Mouse (Mus musculus) frontal cortex, postnatal 25 days (tissue): ENCODE results near the gene Plagl2.

Experiments used
- DNase-seq, 2 experiments: peaks; one replicate each; pipeline ENCODE4 v3.0.0; 2022; ENCODE audit warnings: low spot score in 2 of 2

Gene Plagl2

DNA sequence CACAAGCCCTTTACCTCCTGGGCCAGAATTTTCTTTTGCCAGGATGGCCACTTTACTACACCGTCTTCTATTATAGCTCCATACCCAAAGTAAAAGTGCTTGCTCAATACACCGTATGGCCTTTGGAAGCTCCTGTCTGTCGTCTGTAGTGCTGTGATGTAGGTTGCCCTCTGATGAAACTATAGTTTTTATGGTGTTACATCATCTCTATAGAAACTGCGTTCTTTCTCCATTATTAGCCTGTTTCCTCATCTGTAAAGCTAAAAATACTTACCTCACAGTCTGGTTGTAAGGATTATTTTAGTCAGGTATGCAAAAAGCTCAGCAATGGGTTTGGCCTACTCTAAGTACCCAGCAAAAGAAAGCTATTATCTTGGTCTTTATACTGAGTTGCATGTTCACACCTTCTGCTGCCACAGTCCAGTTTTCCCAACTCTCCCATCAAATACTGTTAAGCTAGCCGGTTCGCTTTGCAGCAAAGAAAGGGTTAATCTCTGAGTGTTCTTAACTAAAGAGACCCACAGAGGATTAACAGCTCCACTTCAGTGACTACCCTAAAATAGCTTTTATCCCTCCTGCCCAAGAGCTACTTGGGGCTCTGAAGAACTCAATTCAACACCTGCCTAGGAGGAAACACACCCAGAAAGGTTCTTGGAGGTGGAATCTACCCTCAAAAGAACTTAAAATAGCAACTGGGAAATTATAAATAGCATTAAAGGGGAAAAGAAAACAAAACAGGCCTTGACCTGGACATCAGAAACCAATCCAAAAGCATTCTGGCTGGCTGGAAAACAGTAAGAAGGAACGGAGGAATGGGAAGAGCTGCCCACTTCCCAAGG is 2.0 kb downstream of the Plagl2 start:
- DNase-seq = no peak

DNA sequence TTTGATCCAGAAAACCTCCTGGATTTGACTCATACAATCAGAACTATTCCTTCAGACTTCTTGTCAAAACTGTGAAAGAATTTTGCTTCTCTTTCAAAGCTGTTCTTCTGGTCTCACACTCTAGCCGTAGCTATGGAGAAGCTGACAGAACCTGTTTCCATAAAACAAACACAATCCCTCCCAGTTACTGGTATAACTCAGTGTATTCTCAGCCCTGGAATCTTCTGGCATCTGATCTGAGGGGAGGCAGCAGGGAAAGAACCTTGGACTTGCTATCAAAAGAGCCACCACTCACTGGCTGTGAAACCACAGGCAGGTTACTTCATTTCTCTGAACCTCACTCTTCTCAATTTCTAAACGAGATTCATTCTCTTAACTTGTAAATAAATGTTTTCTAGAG is 2.8 kb downstream of the Plagl2 start:
- DNase-seq = no peak

DNA sequence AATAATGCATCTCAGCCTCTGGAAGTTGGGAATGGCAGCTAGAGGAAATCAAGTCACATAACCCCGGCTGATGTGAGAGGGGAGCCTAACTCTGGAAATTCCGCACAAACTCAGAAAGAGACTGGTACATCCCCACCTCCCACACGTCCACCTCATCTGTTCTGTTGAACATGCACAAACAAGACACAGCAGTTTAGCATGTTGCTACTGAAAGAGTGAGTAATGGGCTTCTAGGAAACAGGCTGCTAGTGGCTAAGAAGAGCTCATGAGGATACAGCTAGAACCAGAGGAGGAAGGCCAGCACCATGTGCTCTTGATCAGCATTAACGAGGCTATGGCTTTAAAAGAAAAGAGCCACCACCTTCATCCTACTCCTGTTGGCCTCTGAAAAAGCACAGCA is 3.3 kb downstream of the Plagl2 start:
- DNase-seq = no peak

DNA sequence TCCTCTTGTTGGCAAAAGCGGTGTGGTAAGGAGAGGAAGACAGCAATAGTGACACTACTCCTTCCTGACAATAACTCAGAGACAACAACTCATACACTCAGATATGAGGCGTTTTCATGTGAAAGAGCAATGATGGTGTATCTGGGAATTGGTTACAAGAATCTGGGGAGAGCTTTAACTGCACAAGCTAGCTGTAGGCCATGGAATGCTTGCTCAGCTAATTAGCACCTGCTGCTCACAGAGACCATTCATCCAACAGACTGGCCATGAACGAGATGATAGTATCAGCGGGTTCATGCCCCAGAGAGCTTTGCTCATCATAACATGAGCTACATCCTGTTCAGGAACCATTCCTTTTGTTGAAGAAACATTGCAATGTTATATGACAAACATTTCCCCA is 4.0 kb downstream of the Plagl2 start:
- no peak for DNase-seq

DNA sequence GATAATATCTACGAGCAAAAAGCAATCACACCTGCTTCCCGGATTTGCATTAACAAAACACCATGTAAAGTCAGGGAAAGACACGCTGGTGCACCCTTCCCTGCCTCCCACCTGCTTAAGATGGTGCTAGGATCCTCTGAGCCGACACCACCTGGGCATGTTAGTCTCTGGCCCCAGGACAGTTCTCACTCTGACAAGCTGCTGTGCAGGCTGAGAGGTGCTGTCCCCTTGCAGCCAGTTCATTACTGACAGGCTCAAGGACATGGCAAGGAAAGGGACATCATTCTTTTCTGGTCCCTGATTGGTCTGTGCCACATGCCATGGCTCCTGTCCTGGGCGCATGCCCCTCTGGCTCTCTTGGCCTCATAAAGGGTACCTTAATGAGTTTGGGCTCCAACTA is 12.7 kb downstream of the Plagl2 start:
- DNase-seq = no peak

DNA sequence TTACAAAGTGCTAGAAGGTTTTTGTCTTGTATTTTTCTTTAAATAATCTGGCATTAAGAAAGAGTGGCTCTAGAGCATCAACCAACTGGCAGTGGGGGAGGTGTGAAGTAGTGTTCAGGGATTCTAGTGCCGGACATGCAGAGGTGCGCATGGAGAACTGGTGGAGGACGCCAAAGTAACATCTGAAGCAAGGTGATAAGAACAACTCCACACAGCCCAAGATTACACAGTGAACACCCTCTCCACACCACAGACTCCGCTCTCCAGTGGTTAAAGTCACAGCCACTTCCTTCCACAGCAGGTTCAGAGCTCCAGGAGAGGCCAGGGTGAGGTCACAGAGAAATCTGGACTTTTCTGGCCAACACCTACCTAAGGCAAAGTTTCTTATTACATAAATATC is 13.3 kb downstream of the Plagl2 start:
- DNase-seq = no peak

DNA sequence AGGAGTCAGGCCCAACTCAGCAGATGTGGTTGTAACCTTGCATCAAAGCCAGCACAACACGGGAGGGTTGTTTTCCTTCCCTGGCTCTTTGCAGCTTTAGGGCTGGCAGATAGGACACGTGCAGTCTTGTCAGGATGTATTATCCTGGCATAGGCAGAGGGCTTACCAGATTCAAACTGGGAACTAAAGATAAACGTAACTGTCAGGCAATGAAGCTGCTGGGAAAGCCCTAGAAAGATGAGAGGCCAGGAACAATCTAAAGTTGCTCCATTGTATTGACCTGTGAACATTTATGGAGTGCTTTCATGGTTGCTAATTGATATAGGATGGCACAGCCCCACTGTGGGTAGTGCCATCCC is 15.7 kb downstream of the Plagl2 start:
- DNase-seq = no peak

DNA sequence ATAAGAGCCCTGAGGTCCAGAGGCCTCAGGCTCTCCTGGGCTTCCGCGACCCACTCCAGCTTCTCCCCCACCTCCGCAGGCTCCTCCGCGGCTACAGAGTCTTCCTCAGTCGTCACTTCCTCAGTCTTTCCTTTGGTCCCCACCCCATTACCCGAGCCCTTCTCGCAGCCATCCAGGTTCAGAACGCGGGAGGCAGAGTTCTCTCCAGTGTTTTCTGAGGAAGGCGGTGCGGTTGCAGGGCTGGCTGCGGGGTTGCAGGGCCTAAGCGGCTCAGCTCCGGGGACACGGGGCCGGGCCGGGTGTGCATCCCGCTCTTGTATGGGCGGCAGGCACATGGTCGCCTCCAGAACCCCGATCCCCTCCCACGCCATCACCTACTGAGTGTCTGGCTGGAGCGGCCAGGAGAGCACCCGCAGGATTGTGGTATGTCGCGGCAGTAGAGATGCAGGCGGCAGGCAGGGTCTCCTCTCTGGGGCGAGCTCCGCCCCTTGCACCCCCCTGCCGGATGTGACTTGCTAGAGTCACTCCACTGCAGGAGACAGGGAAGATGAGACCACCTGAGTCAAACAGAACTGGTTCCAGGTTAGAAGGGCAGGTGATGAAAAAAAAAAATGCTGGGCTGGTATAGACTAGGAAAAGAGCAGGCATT is 16.2 kb downstream of the Plagl2 start, which contains the start of gene Tspyl3:
Gene Tspyl3, minus strand, starts transcription at position 496 of the 649 bp plus-strand sequence.
- DNase-seq = peak; percentile 37

DNA sequence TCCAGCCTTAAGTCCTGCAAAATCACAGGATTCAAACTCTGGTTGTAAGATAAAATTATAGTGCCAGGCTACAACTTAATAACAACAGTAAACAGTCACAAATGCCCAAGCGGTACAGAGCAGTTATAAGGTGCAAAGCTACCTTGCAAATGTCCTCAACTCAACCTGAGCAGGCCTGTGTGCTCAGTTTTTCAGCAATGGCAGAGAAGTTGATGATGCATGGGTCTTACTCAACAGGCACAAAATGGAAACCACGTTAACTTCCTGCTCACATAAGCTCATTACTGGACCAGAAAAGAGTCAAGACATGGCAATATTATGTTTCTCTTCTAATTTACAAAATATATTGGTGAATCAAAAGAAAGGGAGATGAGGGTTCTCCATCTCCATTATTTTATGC is 18.7 kb downstream of the Plagl2 start:
- DNase-seq = no peak

DNA sequence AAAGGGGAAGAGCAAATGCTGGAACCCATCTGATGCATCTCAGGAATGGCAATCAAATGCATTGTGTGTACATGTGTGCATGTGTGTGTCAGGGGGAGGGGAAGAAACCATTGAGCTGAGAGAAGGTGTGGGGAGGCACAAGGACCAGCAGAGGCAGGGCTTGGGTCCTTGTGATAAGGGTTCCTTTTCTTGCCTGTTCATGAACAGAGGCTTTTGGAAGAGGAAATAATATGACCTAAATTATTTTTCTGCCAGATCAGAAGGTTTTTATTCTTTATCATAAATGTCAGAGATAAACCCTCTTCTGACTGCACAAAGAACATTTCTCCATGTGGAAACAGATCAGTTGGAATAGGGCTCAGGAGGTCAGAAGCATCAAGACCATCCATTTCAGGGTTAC is 19.1 kb downstream of the Plagl2 start:
- DNase-seq = no peak

DNA sequence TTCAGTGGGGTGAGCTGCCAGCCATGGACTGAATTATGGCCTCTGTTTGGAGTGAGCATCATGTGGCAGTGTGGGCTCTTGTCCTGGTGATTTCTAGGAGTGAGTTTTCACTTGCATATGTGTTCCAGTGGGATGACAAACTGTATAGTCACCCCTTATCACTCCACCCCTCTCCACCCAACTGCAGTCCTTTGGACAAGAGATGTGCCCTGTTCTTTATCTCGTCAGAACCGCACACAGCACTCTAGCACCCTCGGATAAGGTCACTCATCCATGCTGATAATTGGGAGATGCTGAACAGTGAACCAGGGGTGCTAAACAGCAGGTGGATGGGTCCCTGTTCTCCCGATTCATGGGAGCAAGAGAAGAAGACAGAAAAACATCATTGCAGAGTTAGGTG is 19.6 kb downstream of the Plagl2 start:
- DNase-seq = no peak

DNA sequence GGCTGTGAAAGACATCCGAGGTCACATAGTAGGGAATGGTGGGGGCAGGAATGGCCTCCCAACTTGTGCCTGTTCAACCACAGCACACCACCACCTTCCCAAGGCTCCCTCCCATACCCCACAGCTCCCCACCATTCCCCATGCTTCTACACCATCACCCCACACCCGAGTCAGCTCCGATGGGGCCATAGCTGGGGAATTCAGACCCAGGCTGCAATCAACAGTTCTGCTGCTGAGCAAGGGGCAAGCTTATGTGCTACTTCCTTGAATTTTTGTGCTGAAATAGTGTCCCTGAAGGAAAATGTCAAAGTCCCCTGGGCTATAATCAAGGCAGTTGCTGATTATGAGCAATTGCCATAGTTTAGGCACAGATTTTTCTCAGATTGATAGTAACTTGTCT is 22.7 kb downstream of the Plagl2 start:
- DNase-seq = no peak

DNA sequence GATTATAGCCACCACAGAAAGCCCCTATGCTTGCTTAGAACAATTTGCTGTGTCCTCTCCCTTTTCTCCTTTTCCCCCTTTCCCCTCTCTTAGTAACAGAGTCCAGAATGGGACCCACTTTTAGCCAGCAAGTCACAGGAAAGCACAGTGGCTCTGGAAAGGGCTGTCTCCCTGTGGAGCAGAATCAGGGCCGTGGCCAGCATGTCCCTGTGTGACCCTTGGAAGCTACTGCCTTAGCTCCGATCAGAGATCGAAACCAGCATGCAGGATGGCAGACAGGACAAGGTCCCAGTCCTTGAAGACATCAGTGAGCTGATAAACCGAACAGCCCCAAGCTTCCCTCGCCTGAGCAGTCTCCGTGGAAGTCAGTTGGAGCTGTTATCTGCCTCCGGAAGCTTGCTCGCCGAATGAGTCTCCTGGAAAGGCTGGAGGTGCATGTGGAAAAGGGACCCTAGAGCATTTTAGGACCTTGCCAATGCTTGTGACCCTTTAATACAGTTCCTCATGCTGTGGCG is 23.3 kb downstream of the Plagl2 start:
- no peak for DNase-seq

DNA sequence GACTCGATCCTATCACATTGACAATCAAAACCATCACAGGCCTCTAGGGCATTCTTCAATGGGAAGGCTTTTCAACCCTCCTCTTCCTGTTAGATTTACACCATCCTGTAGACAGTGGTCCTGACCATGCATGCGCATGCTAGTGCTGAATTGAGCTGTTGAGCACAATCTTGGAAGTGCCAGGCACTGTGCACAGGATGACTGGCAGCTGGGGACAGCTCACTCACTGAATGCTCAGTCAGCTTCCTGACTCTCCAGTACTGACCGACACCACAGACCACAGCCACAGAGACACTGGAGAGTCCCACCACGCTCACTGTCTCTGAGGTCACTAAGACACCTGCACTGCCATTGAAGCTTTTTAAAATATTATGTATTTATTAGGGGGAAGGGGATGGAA is 25.8 kb downstream of the Plagl2 start:
- DNase-seq = no peak

DNA sequence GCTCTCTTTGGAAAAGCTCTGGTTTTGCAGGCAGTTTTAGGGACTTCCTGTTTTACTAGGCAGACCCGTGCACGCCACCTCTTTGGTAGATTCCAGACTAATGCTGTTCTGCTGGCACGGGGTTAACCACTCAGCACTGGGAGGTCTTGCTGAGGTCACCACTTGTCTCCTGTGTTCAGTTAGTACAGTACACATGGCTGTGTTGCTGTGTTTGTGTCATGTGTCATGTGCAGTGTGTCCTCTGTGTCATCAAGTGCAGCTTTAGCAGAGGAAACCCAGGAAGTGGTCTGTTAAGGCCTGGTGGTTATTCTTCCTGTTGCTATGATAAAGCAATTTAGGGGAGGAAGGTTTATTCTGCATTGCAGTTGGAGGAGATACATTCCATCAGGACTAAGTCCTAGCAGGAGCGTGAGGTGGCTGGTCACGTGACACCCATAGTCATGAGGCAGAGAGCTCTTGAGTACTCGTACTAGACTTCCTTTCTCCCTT is 26.4 kb downstream of the Plagl2 start:
- DNase-seq = no peak

DNA sequence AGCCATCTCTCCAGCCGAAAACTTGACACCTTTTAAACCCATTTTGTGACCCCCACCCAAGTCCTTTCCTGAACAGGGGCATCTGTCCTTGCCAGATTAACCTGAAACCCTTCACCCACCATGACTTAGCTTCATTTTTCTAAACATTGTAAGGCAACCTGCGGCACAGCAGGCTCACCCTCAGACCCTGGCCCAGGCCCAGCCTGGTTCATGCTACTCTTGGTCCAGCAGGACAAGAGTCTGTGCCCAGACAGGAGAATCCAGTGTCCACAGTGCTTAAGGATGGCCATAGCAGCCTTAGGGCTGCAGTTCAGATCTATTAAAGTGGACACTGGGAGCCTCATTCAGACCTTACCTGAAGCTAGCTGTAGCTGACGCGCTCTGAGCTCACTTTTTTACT is 27.9 kb downstream of the Plagl2 start:
- no peak for DNase-seq

DNA sequence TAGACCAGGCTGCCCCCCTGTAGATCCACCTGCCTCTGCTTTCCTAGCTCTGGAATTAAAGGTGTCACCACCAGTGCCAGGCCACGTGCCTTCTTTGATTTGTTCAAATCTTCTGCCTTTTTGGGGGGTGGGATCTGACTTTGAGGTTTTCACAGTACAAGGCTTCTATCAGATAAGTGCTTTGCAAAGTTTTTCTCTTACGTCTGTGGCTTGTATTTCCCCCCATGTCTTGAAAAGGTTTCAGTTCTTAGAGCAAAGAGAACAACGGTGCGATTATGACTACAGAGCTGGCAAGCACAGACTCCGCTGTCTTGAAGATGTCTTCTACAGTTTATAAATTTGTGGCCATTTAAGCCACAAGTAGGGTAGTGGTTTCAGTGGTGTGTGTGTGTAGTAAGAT is 29.8 kb downstream of the Plagl2 start:
- DNase-seq = no peak

DNA sequence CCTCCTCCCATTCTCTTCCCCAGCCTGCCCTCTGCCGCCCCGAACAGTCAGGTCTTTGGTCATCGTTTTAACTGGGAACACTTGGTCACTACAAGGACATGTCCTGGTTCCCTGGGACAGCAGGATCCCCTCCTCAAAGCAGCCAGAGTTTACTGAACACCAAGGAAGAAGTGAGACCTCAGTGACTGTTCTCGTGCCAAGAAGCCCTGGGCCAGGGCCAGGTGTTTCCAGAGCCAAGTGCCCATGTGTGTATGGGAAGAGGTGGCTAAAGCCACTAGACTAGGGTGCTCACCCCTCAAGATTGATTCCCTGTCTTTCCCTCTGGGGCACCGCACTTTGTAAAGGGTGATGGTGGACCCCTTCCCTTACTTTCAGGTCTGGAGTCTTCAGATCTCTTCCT is 31.9 kb downstream of the Plagl2 start:
- DNase-seq = no peak

DNA sequence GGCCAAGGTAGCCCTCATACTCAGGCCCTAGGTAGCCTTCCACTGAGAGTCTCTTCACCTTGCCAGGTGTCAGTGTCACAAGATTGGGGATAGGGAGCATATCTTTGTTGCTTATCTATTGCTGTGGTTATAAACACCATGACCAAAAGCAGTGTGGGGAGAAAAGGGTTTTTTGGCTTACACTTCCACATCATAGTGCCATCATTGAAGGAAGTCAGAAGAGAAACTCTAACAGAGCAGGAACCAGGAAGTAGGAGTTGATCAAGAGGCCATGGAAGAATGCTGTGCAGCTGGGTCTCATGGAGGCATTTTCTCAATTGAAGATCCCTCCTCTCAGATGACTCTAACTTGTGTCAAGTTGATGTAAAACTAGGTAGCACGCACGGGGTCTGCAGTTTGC is 33.1 kb downstream of the Plagl2 start:
- DNase-seq = no peak

DNA sequence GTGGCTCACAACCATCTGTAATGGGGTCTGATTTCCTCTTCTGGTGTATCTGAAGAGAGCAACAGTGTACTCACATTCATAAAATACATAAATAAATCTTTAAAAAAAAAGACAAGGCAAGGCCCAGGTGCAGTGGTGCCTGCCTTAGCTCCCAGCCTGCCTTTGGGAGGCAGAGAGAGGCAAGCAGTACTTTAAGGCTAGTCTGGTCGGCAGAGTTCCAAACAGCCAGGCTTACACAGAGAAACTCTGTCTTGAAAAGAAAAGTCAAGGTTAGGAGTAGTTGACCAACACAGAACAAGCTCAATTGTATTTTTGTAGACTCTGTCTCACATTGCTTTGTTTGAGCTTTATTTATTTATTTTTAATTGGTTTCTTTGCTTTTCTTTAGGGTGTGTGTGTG is 38.5 kb downstream of the Plagl2 start:
- no peak for DNase-seq

DNA sequence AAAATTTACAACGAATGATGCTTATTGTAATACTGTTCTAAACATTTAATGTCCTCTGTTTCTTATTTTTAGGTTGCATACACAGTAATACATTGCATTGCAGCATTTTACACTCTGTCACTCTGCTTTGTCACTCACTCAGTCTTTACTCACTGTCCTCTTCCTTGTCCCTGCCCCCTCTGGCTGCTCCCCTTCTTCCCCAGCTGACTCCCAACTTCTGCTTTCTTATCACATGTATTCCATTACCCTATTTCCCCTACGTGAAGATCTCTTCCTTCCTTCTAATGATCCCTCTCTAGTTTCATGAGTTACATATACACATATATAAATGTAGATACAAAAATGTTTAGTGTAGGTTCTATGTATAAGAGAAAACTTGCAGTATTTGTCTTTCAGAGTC is 42.1 kb downstream of the Plagl2 start:
- no peak for DNase-seq

DNA sequence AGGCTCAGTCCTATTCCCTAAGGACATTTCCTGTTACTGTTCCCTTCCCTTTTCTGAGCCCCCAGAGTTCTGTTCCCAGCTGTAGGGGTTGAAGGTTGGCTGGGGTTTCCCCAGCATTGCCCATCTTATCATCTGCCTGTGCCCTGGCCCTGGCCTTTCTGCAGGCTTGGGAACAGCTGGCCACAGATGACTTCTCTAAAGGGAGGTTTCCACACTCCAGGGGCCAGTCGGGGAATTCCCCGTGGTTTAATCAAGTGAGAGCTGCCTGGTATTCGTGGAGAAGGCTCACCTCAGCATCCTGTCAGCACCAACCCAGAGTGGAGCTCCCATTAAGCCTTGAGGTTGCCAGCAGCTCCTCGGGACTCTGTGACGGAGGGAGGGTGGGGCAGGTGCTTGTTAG is 42.7 kb downstream of the Plagl2 start:
- DNase-seq = no peak

DNA sequence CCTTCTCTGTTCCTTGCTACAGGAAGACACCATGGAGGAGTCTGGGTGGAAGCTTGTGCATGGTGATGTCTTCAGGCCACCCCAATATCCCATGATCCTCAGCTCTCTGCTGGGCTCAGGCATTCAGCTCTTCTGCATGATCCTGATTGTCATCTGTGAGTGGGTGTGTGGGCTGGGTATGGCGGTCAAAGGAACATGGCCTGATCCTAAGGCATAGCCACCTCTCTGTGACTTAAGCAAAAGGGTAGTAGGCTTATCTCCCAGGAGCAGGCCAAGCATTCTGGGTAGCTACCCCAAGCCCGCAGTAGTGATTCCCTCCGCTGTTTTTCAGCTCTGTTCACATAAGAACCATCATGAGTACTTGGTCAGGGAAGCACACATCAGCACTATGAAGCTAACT is 47.0 kb downstream of the Plagl2 start:
- DNase-seq = no peak
